Mouse (Mus musculus) bone marrow macrophage, adult 2 months (primary cell): ENCODE measurements at regions not wholly inside any gene's neighbourhood (a gene's known extent, or its start where the extent isn't known, plus 50 kb on each side); places are given as distances from the start of the nearest gene placed in this dataset.

Source experiments
- H3K27ac ChIP-seq: 2 replicates; pipeline ENCODE4 v1.5.1; 2012; ENCODE audit warnings: low read depth, low read length; ENCODE audit not compliant: insufficient read depth
- H3K4me1 ChIP-seq: 2 replicates; pipeline ENCODE4 v1.6.1; 2012; ENCODE audit warnings: low read length; ENCODE audit not compliant: control insufficient read depth, insufficient read depth
- H3K4me3 ChIP-seq: 2 replicates; pipeline ENCODE4 v1.5.1; 2012; ENCODE audit warnings: mild to moderate bottlenecking, low read length, moderate library complexity; ENCODE audit not compliant: insufficient read depth
- CTCF ChIP-seq: IDR thresholded peaks from 2 replicates; pipeline ENCODE4 v1.5.1; 2012; ENCODE audit warnings: low read depth, mild to moderate bottlenecking, low read length, moderate library complexity
- POLR2A ChIP-seq: IDR thresholded peaks from 2 replicates; pipeline ENCODE4 v1.6.1; 2012; ENCODE audit warnings: mild to moderate bottlenecking, low read depth, low read length, borderline replicate concordance

- H3K4me1 ChIP-seq: no peaks in the 10 kb centered on the region
- no peak overlapping the region for H3K27ac ChIP-seq
- no peak for TF ChIP-seq POLR2A
- TF ChIP-seq CTCF: no peak
- H3K4me3 ChIP-seq: no peak overlapping the region
Measured at GRCm38 (mm10) chr2:147283390-147283789, 78.3 kb upstream of the Pax1 start.

GRCm38 (mm10) chr2:147277636-147278035 lies 83.6 kb upstream of the Nkx2-2 start:
- Histone ChIP-seq H3K4me1 (no peaks in the 10 kb centered on the region), H3K27ac (no peak overlapping the region), H3K4me3 (no peak overlapping the region)
- TF ChIP-seq POLR2A (no peak), CTCF (no peak)

GRCm38 (mm10) chr2:147269171-147269570 lies 75.1 kb upstream of the Nkx2-2 start:
- H3K4me3 ChIP-seq: no peak overlapping the region
- no peak overlapping the region for H3K27ac ChIP-seq
- no peak for TF ChIP-seq POLR2A
- no peak for TF ChIP-seq CTCF
- H3K4me1 ChIP-seq: no peaks in the 10 kb centered on the region

GRCm38 (mm10) chr2:147267901-147268300 lies 73.9 kb upstream of the Nkx2-2 start:
- no peak for TF ChIP-seq CTCF
- no peak for TF ChIP-seq POLR2A
- Histone ChIP-seq H3K4me1 (no peaks in the 10 kb centered on the region), H3K4me3 (no peak overlapping the region), H3K27ac (no peak overlapping the region)

- H3K4me1 ChIP-seq: no peaks in the 10 kb centered on the region
- H3K4me3 ChIP-seq: no peak overlapping the region
- TF ChIP-seq POLR2A (no peak), CTCF (no peak)
- H3K27ac ChIP-seq: no peak overlapping the region
Measured at GRCm38 (mm10) chr2:147267257-147267656, 73.2 kb upstream of the Nkx2-2 start.

- Histone ChIP-seq H3K4me3 (no peak overlapping the region), H3K27ac (no peak overlapping the region), H3K4me1 (no peaks in the 10 kb centered on the region)
- TF ChIP-seq CTCF (peak; percentile 85), POLR2A (no peak)
Measured at GRCm38 (mm10) chr2:147256696-147257095, 62.7 kb upstream of the Nkx2-2 start.

GRCm38 (mm10) chr2:147254944-147255343 lies 60.9 kb upstream of the Nkx2-2 start:
- Histone ChIP-seq H3K27ac (no peak overlapping the region), H3K4me1 (no peaks in the 10 kb centered on the region), H3K4me3 (no peak overlapping the region)
- no peak for TF ChIP-seq POLR2A
- TF ChIP-seq CTCF: no peak

- Histone ChIP-seq H3K4me3 (no peak overlapping the region), H3K27ac (no peak overlapping the region), H3K4me1 (no peaks in the 10 kb centered on the region)
- TF ChIP-seq POLR2A (no peak), CTCF (no peak)
Measured at GRCm38 (mm10) chr2:147254137-147254536, 60.1 kb upstream of the Nkx2-2 start.

GRCm38 (mm10) chr2:147247981-147248514 lies 54.0 kb upstream of the Nkx2-2 start:
- no peak overlapping the region for H3K27ac ChIP-seq
- TF ChIP-seq CTCF: no peak
- no peak for TF ChIP-seq POLR2A
- H3K4me3 ChIP-seq: no peak overlapping the region
- no peaks in the 10 kb centered on the region for H3K4me1 ChIP-seq

- Histone ChIP-seq H3K27ac (no peak overlapping the region), H3K4me3 (no peak overlapping the region), H3K4me1 (no peaks in the 10 kb centered on the region)
- TF ChIP-seq CTCF (no peak), POLR2A (no peak)
Measured at GRCm38 (mm10) chr2:147247238-147247637, 53.2 kb upstream of the Nkx2-2 start.

- TF ChIP-seq CTCF: no peak
- TF ChIP-seq POLR2A: no peak
- H3K4me3 ChIP-seq: no peak overlapping the region
Measured at GRCm38 (mm10) chr2:147244406-147244805, 50.4 kb upstream of the Nkx2-2 start.

More at GRCm38 (mm10) chr2:147244406-147244805, 50.4 kb upstream of the Nkx2-2 start:
- no peak overlapping the region for H3K27ac ChIP-seq
- H3K4me1 ChIP-seq: no peaks in the 10 kb centered on the region
